Mouse (Mus musculus) liver, embryonic 13.5 days (tissue): Measurements from ENCODE around the gene Mbd3l2. TPM values are rescaled to one million over a fixed set of nuclear protein-coding genes. Genes with fewer than 3 reads are reported as not detected.

Experiments used
- microRNA-seq: library from miRNA; unstranded; fragments of <30 nt; microRNA quantifications from one replicate; pipeline ENCODE4, GENCODE M21; 2016
- polyA plus RNA-seq: library from polyadenylated mRNA; unstranded; fragments of >200 nt; fragmentation: Nextera tagmentation; extraction: Ambion mirVana; gene quantifications from 2 replicates; pipeline ENCODE4 v1.2.1, GENCODE M21; 2015

The Mbd3l2 gene
- polyA plus RNA-seq, 1 experiment from 2014 or later, result not detected

Small RNAs within 50 kb of the gene (microRNA-seq; reads per million reads assigned to microRNA genes)
- gene Gm22854, result not detected

Other genes starting within 250 kb of the Mbd3l2 start
- 62.1 and 71.2 TPM in 2 replicates for gene Chordc1, start 138.5 kb upstream of the Mbd3l2 start, polyA plus RNA-seq
- gene Naalad2, start 27.7 kb upstream of the Mbd3l2 start, polyA plus RNA-seq, result 0.51 and 0.60 TPM in 2 replicates
- gene Ubtfl1, start 26.2 kb upstream of the Mbd3l2 start, polyA plus RNA-seq, result not detected in 2 replicates
- 0.66 and 0.83 TPM in 2 replicates for gene Zfp558, start 47.6 kb downstream of the Mbd3l2 start, polyA plus RNA-seq
- not detected in 2 replicates for gene Mbd3l1, start 47.7 kb downstream of the Mbd3l2 start, polyA plus RNA-seq
- gene Muc16, start 243.9 kb downstream of the Mbd3l2 start, polyA plus RNA-seq, result 0.05 and 0.33 TPM in 2 replicates